Mouse (Mus musculus) brain, embryonic 18.5 days (tissue): ENCODE measurements around the gene Fbxl2.
A peak's percentile ranks its signal among the peaks of the same experiment; 100 is the strongest.

Experiments used
- DNase-seq: peaks from one replicate; pipeline ENCODE4 v3.0.0-alpha.2; 2012; ENCODE audit warnings: low read depth, low spot score

The Fbxl2 gene

GRCm38 (mm10) chr9:114019012-114019762, 26.8 kb downstream of the Fbxl2 start:
- no peak for DNase-seq

GRCm38 (mm10) chr9:114016402-114016801, 29.6 kb downstream of the Fbxl2 start:
- no peak for DNase-seq

GRCm38 (mm10) chr9:114015724-114016123, 30.3 kb downstream of the Fbxl2 start:
- DNase-seq: no peak

GRCm38 (mm10) chr9:114014034-114014433, 32.0 kb downstream of the Fbxl2 start:
- no peak for DNase-seq

GRCm38 (mm10) chr9:114011203-114011602, 34.8 kb downstream of the Fbxl2 start:
- DNase-seq: no peak

GRCm38 (mm10) chr9:114009526-114009925, 36.5 kb downstream of the Fbxl2 start:
- DNase-seq: no peak

- DNase-seq: no peak
Observed at GRCm38 (mm10) chr9:114007850-114008350, 38.1 kb downstream of the Fbxl2 start.

GRCm38 (mm10) chr9:114006801-114007200, 39.2 kb downstream of the Fbxl2 start:
- DNase-seq: no peak

- DNase-seq: no peak
Observed at GRCm38 (mm10) chr9:113998311-113998710, 47.7 kb downstream of the Fbxl2 start.

GRCm38 (mm10) chr9:113992810-113993209, 53.2 kb downstream of the Fbxl2 start:
- DNase-seq: no peak

- DNase-seq: peak; percentile 58
Observed at GRCm38 (mm10) chr9:113990547-113991248, 55.3 kb downstream of the Fbxl2 start.

- no peak for DNase-seq
Observed at GRCm38 (mm10) chr9:113984946-113985620, 60.9 kb downstream of the Fbxl2 start.

GRCm38 (mm10) chr9:113982883-113983670, 62.9 kb downstream of the Fbxl2 start:
- DNase-seq: no peak

- DNase-seq: no peak
Observed at GRCm38 (mm10) chr9:113982451-113982850, 63.5 kb downstream of the Fbxl2 start.

- DNase-seq: no peak
Observed at GRCm38 (mm10) chr9:113981099-113981880, 64.7 kb downstream of the Fbxl2 start.

- no peak for DNase-seq
Observed at GRCm38 (mm10) chr9:113979356-113979755, 66.6 kb downstream of the Fbxl2 start.

GRCm38 (mm10) chr9:113978656-113979055, 67.3 kb downstream of the Fbxl2 start:
- no peak for DNase-seq

GRCm38 (mm10) chr9:113977225-113977840, 68.7 kb downstream of the Fbxl2 start:
- no peak for DNase-seq

- no peak for DNase-seq
Observed at GRCm38 (mm10) chr9:113976264-113976663, 69.7 kb downstream of the Fbxl2 start.

- no peak for DNase-seq
Observed at GRCm38 (mm10) chr9:113975442-113975841, 70.5 kb downstream of the Fbxl2 start.
